Mouse (Mus musculus) heart, embryonic 15.5 days (tissue): ENCODE results near the gene Cend1. TPM values are rescaled to one million over a fixed set of nuclear protein-coding genes. Genes with fewer than 3 reads are reported as not detected.

ENCODE experiments used
- ATAC-seq: fragments of 200-750 bp; cut with Nextera tagmentation; replicated peaks from 2 replicates; pipeline ENCODE4 v1.8.0; 2017; ENCODE audit warnings: low read depth, moderate TSS enrichment; ENCODE audit not compliant: insufficient number of reproducible peaks, insufficient read depth, low FRiP score
- H3K27ac ChIP-seq: fragments of 300-500 bp; sonication (generic); 2 replicates; pipeline ENCODE4 v1.5.1; 2015; ENCODE audit warnings: mild to moderate bottlenecking, inconsistent platforms
- H3K27me3 ChIP-seq: fragments of 300-500 bp; sonication (generic); 2 replicates; pipeline ENCODE4 v1.6.1; 2015; ENCODE audit warnings: inconsistent platforms
- H3K36me3 ChIP-seq: fragments of 300-500 bp; sonication (generic); 2 replicates; pipeline ENCODE4 v1.6.1; 2015; ENCODE audit warnings: mild to moderate bottlenecking, inconsistent platforms
- H3K4me1 ChIP-seq: fragments of 300-500 bp; sonication (generic); replicated peaks from 2 replicates; pipeline ENCODE4 v1.6.1; 2015; ENCODE audit warnings: inconsistent platforms
- H3K4me2 ChIP-seq: fragments of 300-500 bp; sonication (generic); 2 replicates; pipeline ENCODE4 v1.6.1; 2015; ENCODE audit warnings: inconsistent platforms, mild to moderate bottlenecking, moderate library complexity
- H3K4me3 ChIP-seq: fragments of 300-500 bp; sonication (generic); 2 replicates; pipeline ENCODE4 v1.5.1; 2015; ENCODE audit warnings: mild to moderate bottlenecking, inconsistent platforms
- H3K9ac ChIP-seq: fragments of 300-500 bp; sonication (generic); 2 replicates; pipeline ENCODE4 v1.6.1; 2015; ENCODE audit warnings: mild to moderate bottlenecking, inconsistent platforms
- H3K9me3 ChIP-seq: fragments of 300-500 bp; sonication (generic); replicated peaks from 2 replicates; pipeline ENCODE4 v1.6.1; 2016; ENCODE audit warnings: inconsistent platforms
- WGBS: fragments of 180-500 bp; shearing (Covaris S2); methylation state at CpG from one replicate; pipeline ENCODE4 v1.1.7; 2015; ENCODE audit warnings: mixed read lengths; 5-methylcytosine and 5-hydroxymethylcytosine counted together
- polyA plus RNA-seq: library from polyadenylated mRNA; unstranded; fragments of >200 nt; fragmentation: Nextera tagmentation; extraction: Ambion mirVana; gene quantifications from 2 replicates; pipeline ENCODE4 v1.2.1, GENCODE M21; 2015

The Cend1 gene
- polyA plus RNA-seq, 1 experiment from 2014 or later, result 4.5 TPM

DNA sequence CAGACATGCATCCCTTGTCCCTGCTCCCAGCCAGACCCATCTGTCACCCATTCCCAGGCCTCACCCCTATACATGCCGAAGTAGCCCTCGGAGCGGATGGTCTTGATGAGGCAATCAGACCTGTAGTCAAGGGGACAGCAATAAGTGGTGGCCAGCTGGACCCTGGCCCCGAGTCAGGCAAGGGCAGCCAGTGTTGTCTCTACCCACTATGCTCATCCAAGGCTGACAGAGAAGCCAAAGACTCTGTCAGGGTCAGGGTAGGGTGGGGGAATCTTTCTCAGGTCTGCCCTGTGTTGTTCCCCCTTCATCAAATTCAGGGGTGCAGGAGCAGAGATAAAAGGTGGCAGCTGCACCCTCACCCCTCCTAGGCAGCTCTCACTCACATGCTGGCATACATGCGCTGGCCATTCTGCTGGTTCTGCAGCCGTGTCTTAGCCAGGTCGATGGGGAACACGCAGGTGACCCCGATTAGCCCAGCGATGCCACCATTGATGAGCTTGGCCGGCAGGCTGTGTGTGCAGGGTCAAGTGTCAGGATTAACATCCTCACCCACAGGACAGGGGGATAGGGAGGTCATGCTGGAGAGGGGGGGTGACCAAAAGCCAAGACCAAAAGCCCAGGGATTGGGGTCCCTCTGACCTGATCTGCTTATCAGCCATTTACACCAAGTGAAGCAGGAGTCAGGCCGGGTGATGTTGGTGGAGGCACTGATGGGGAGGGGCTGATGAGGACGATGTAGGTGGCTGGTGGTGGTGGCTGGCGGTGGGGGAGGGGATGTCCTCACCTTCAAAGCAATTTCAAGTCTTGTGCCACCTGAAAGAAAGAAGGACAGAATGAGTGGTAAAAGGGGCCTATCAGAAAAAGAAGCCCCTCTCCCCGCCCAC, 4.5 kb upstream of the Cend1 start:
- WGBS, result 74% methylated on average over 15 of the region's 15 CpGs
- no peak overlapping the region for H3K27ac ChIP-seq
- no peaks in the 10 kb centered on the region for H3K27me3 ChIP-seq
- ATAC-seq, result no peak
- H3K4me3 ChIP-seq, result peak overlapping the region; percentile 58
- peaks cover 58% of the 10 kb centered on the region for H3K4me1 ChIP-seq
- peak overlapping the region; percentile 86 for H3K4me2 ChIP-seq
- peak overlapping the region; percentile 61 for H3K9ac ChIP-seq
- H3K9me3 ChIP-seq, result no peaks in the 10 kb centered on the region
- H3K36me3 ChIP-seq, result peaks cover 14% of the 10 kb centered on the region

DNA sequence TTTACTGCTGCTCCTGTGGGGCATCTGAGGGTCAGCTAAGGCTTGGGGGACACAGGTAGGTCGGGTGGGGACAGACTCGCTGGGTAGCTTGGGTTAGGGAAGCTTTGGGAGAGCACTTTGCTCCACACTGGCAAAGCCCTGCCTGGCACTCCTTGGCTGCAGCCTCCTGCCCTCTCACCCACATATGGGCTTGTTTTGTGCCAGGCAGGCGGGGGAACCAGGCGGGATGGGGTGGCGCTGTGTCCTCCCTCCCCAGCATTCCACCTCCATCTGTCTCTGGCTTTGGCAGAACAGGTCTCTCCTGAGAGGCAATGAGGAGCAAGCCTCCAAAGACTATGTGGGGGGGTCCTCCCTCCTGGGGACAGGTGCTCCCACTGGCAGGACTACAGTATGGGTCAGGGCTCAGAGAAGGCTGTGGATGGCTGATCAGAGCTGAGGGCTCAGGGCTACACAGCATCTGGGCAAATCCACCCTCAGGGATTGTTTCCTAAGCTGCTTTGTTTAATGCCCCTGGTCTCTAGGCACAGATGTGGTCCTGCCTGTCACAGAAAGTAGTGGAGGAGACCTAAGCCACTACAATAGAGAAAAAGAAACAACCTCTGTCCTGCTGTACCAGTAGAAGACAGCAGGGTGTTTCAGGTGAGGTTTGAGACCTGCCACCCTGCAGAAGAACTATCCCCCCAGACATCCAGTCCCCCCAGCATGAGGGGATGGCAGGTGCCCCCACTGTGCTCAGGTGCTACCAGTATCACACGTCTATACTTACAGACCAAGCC, 3.6 kb upstream of the Cend1 start:
- no peaks in the 10 kb centered on the region for H3K27me3 ChIP-seq
- H3K4me3 ChIP-seq, result no peak overlapping the region
- H3K4me1 ChIP-seq, result peaks cover 64% of the 10 kb centered on the region
- no peak overlapping the region for H3K9ac ChIP-seq
- ATAC-seq, result no peak
- H3K27ac ChIP-seq, result no peak overlapping the region
- H3K36me3 ChIP-seq, result peaks cover 8% of the 10 kb centered on the region
- WGBS, result 88% methylated on average over 6 of the region's 6 CpGs
- H3K9me3 ChIP-seq, result no peaks in the 10 kb centered on the region
- no peak overlapping the region for H3K4me2 ChIP-seq

DNA sequence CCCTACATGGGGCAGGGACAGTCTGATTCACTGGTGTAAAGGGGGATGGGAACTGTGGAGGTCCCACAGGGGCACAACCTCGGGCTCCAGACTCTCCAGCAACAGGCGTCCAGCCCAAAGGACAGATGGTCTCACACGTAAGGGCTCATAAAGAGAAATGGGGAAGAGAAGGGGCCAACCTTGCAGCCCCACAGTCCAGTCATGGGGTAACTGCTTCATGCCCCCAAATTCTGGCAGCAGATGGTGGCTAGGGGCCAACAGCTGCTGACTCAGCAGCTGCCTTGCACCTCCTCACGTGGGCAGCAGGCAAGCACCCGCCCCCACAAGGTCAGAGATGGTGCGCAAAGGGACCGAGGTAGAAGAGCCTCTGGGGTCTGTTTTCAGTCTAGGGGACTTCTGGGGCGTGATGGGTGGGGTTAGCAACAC, 2.9 kb upstream of the Cend1 start:
- H3K4me2 ChIP-seq, result no peak overlapping the region
- no peak overlapping the region for H3K27ac ChIP-seq
- H3K4me1 ChIP-seq, result peaks cover 60% of the 10 kb centered on the region
- no peak overlapping the region for H3K9ac ChIP-seq
- WGBS, result 76% methylated on average over 8 of the region's 8 CpGs
- peaks cover 8% of the 10 kb centered on the region for H3K36me3 ChIP-seq
- ATAC-seq, result no peak
- H3K4me3 ChIP-seq, result no peak overlapping the region
- no peaks in the 10 kb centered on the region for H3K9me3 ChIP-seq
- H3K27me3 ChIP-seq, result no peaks in the 10 kb centered on the region

DNA sequence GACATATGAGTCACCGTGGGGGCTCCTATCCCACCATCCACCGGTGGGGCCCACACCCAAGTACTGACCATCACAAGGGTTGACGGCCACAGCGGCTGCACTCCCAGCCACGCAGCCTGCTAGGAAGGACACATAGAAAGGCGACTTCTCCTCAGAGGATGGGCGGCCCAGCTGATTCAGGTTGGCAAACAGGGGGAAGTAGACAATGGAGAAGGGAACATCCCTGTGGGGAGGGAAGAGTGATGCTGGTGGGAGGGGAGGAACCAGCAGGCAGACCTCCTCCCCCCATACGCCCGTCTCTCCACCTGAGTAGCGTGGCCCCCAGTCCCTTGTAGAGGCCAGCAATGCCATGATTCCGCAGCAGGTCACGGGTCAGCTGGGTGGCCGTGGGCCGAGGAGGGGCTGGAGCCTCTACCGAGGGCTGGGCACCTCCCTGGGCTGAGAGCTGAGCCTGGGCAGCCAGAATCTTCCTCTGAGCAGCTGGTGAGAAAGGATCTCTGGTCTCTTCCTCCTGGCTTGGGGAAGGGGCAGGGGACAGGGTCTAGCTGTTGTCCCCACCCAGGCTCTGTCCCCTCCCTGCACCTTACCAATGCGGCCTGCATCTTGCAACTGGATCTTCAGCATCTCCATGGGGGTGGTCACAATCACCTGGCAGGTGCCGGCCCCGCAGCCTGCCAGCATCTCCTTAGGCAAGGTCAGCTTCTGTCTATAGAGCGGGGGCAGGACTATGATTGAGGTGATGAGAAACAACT, 2.3 kb upstream of the Cend1 start:
- no peak for ATAC-seq
- H3K4me1 ChIP-seq, result peaks cover 54% of the 10 kb centered on the region
- H3K4me2 ChIP-seq, result no peak overlapping the region
- 90% methylated on average over 19 of the region's 19 CpGs for WGBS
- H3K9me3 ChIP-seq, result no peaks in the 10 kb centered on the region
- no peak overlapping the region for H3K9ac ChIP-seq
- H3K36me3 ChIP-seq, result peaks cover 8% of the 10 kb centered on the region
- no peak overlapping the region for H3K27ac ChIP-seq
- H3K27me3 ChIP-seq, result no peaks in the 10 kb centered on the region
- no peak overlapping the region for H3K4me3 ChIP-seq

DNA sequence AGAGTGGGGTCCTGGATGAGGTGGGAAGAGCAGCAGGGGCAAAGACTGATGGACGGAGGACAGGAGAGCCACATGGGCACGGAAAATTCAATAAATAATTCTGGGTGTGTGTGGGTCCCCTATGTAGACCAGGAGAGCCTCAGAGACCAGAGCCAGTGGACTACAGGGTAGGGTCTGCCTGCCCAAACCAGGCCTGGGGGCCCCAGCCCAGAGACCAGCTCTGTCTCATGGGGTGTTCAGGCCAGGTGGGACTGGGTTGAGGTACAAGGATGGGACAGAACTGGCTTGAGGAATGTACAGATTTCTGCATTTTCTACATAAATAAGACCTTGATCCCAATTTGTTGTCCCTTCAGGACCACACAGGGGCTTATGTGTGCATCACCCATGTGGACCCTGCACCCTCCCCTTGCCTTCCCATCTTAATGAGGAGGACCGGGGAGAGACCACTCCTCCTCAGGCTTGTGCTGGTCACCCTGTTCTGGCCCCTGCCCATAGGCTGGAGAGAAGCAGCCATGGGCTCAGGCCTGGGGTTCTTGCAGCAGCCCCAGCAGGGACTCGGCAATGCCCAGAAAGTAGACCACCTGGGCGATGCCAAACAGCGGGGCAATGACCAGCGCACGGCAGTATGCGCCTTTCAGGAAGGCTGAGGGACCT, 1.4 kb upstream of the Cend1 start:
- 92% methylated on average over 9 of the region's 9 CpGs for WGBS
- no peak overlapping the region for H3K4me2 ChIP-seq
- H3K27me3 ChIP-seq, result no peaks in the 10 kb centered on the region
- no peak overlapping the region for H3K9ac ChIP-seq
- peaks cover 8% of the 10 kb centered on the region for H3K36me3 ChIP-seq
- H3K4me3 ChIP-seq, result no peak overlapping the region
- no peak for ATAC-seq
- H3K4me1 ChIP-seq, result peaks cover 48% of the 10 kb centered on the region
- H3K27ac ChIP-seq, result no peak overlapping the region
- no peaks in the 10 kb centered on the region for H3K9me3 ChIP-seq

DNA sequence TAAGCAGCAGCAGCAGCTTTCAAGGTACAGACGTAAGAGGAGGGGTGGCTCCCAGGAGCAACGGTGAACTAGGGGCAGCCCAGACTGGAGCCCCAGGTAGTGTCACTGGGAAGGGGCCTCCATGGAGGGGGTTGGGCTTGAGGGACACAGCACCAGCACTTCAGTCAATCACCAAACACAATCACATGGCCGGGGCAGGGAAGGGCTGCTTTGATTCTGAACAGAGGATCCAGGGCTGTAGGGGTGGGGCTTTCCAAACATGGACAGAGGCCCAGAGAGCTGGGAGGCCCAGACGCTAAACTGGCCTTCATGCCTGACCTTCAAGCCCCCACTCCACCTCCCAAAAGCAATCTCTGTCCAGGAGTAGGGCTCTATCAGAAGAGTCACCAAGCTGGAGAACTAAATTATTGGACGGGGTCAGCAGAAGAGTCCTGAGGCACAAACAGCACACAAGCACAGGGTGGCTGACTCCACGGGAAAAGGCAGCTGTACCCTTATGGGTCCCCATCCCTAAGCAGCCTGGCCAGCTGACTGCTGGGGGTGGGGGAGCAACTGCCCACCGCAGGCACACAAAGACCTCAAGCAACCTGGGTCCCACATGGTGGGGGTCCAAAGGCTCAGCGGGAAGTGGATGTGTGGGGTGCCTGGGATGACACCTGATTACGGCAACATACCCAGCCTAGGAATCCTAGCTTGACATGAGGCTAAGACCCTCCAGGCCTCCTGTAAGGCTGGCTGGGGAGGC, 721 bp upstream of the Cend1 start:
- Histone ChIP-seq H3K4me3 (peak overlapping the region; percentile 29; the same call in 1 of the 2 replicates), H3K4me2 (peak overlapping the region; percentile 54; the same call in 1 of the 2 replicates), H3K4me1 (peaks cover 43% of the 10 kb centered on the region), H3K36me3 (peaks cover 8% of the 10 kb centered on the region), H3K27me3 (no peaks in the 10 kb centered on the region), H3K9ac (0 out of 2 replicates have a peak overlapping the region, but pooled peaks have one; percentile 27), H3K9me3 (no peaks in the 10 kb centered on the region), H3K27ac (peak overlapping the region; percentile 55)
- ATAC-seq, result 0 out of 2 replicates have a peak, but pooled peaks have one; percentile 21
- 45% methylated on average over 9 of the region's 9 CpGs for WGBS

DNA sequence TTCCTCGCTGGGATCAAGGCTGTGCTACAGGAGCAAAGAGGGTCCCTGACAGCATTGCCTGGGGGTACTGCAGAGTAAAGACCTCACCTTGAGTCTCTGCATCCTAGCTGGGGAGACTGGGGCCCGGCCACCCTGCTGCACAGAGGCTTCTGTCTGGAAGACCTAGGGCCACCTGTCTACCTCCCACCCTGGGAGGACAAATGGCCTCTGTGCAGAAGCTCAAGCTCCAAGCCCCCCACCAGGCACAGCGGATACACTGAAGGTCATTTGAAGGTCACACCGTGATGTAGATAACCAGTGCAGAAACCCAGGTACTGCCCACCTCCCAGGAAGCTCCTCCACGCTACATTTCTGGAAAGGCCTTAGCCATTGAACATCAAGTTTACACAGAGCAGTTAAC, 590 bp downstream of the Cend1 start:
- Histone ChIP-seq H3K4me1 (peaks cover 30% of the 10 kb centered on the region), H3K36me3 (peaks cover 8% of the 10 kb centered on the region), H3K27me3 (no peaks in the 10 kb centered on the region), H3K4me2 (peak overlapping the region; percentile 54), H3K9ac (no peak overlapping the region), H3K4me3 (peak overlapping the region; percentile 29), H3K27ac (no peak overlapping the region), H3K9me3 (no peaks in the 10 kb centered on the region)
- WGBS, result 53% methylated on average over 5 of the region's 5 CpGs
- ATAC-seq, result no peak

DNA sequence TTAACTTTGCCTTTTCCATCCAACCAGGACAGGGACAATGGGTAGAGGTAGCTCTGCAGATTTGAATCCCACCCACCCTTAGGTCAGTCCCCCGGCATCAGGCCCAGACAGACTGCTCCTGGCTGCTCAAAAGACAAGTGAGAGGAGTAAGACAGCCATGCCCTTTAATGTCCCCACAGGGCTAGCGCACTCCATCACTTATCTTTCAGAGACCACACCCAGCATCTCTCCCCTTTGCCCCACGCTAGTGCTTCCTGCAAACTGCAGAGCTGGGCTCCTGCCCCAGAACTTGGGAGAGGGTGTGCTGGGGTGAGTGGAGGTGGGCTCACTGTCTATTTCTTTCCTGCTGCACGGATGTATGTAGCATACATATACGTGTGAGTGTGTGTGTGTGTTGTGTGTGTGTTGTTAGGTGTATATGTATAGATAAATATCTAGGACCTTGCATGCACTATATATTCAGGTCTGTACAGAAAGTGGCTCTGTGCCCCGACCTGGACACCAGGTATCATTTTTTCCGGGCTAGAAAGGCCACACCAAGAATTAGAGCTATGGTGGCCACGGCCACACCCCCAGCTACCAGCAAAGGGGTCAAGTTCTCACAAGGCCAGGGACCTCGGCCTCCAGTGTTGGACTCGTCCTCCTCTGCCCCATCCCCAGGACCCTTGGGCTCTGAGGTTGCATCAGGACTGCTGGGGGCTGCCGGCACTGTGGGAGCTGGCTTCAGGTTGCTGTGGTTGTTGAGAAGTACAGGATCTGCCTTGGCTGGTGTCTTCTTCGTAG, 2.2 kb downstream of the Cend1 start:
- Histone ChIP-seq H3K4me3 (no peak overlapping the region), H3K27ac (no peak overlapping the region), H3K9me3 (no peaks in the 10 kb centered on the region), H3K4me2 (no peak overlapping the region), H3K36me3 (no peaks in the 10 kb centered on the region; the same call in none of the 2 replicates), H3K27me3 (no peaks in the 10 kb centered on the region), H3K4me1 (peaks cover 24% of the 10 kb centered on the region), H3K9ac (no peak overlapping the region)
- no peak for ATAC-seq
- 75% methylated on average over 12 of the region's 12 CpGs for WGBS

DNA sequence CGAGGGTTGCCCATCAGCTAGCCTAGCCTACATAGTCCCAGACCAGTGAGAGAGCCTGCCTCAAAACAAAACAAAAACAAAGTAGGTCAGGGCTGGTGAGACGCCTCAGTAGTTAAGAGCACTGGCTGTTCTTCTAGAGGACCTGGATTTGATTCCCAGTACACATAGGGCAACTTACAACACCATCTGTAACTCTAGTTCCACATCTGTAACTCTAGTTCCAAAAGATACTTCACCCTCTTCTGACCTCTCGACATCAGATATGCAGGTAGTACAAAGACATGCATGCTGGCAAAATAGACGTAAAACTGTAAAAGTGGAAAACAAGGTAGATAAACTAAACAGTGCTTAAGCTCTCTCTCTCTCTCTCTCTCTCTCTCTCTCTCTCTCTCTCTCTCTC, 5.5 kb downstream of the Cend1 start:
- no peak for ATAC-seq
- whole genome bisulfite sequencing, result 48% methylated on average over 4 of the region's 4 CpGs
- Histone ChIP-seq H3K9ac (no peak overlapping the region), H3K36me3 (no peaks in the 10 kb centered on the region), H3K4me2 (no peak overlapping the region), H3K27me3 (no peaks in the 10 kb centered on the region), H3K9me3 (no peaks in the 10 kb centered on the region), H3K4me3 (no peak overlapping the region), H3K4me1 (peaks cover 7% of the 10 kb centered on the region; the same call in 1 of the 2 replicates), H3K27ac (no peak overlapping the region)
